Mouse (Mus musculus): ENCODE measurements around the gene Arid3a. TPM values are rescaled to one million over a fixed set of nuclear protein-coding genes. Genes with fewer than 3 reads are reported as not detected.

Gene Arid3a
- 5.1 and 5.4 TPM in 2 replicates for polyA plus RNA-seq (2014; fragmentation: Nextera tagmentation; extraction: Ambion mirVana)

- no peak for TF ChIP-seq CTCF (IDR thresholded peaks at IDR 0.05; ENCODE audit: low read depth)
- peaks cover 12% of the 10 kb centered on the region for H3K36me3 ChIP-seq (ENCODE audit: insufficient read depth)
- peak within 1 kb of the TSS; percentile 94 for H3K4me3 ChIP-seq (ENCODE audit: low read depth, low read length)
- peaks cover 8% of the 10 kb centered on the region for H3K4me1 ChIP-seq (ENCODE audit: insufficient read depth)
- WGBS = under 1% methylated on average over 63 of the region's 63 CpGs
- no peaks in the 10 kb centered on the region for H3K9me3 ChIP-seq (ENCODE audit: low read depth, low read length)
- H3K4me2 ChIP-seq = peak within 1 kb of the TSS; percentile 98
- H3K27ac ChIP-seq (ENCODE audit: low read depth) = peak within 1 kb of the TSS; percentile 97
- peak; percentile 96 for DNase-seq
- peak; percentile 68 for ATAC-seq (ENCODE audit: insufficient read depth)
- H3K9ac ChIP-seq = peak within 1 kb of the TSS; percentile 87
- H3K27me3 ChIP-seq (ENCODE audit: insufficient read depth, low read length) = peaks cover 18% of the 10 kb centered on the region
These were observed at the start of gene Arid3a for GRCm38 (mm10) chr10:79926491-79927323. Gene Arid3a, plus strand, starts transcription at chr10:79927043.

DNA sequence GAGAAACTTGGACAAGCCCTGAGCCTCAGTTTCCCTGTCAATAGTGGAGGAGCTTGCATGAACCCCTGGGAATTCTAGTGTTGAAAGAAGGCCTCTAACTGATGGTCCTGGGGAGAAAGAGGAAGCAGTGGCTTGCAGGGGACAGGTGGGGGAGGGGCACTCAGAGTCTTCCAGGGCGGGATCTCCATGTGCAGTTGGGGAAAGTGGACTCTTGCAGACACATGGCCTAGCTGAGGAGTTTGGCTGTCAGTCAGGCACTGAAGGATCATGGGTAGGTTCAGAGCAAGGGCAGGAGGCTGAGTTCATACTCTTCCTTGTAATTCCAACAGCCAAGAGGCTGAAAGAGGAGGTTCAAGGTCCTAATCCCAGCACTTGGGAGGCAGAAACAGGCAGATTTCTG lies 49.7 kb upstream of the Arid3a start:
- peaks cover 4% of the 10 kb centered on the region for H3K4me1 ChIP-seq (ENCODE audit: insufficient read depth)
- no peak overlapping the region for H3K9ac ChIP-seq
- H3K9me3 ChIP-seq (ENCODE audit: low read depth, low read length) = no peaks in the 10 kb centered on the region
- DNase-seq (no peak), ATAC-seq (ENCODE audit: insufficient read depth) (no peak)
- H3K27ac ChIP-seq (ENCODE audit: low read depth) = no peak overlapping the region
- H3K4me2 ChIP-seq = no peak overlapping the region
- 23% methylated on average over 1 of the region's 1 CpGs for WGBS
- H3K36me3 ChIP-seq (ENCODE audit: insufficient read depth) = no peaks in the 10 kb centered on the region
- H3K27me3 ChIP-seq (ENCODE audit: insufficient read depth, low read length) = no peaks in the 10 kb centered on the region
- TF ChIP-seq CTCF (IDR thresholded peaks at IDR 0.05; ENCODE audit: low read depth) = no peak
- no peak overlapping the region for H3K4me3 ChIP-seq (ENCODE audit: low read depth, low read length)

- peaks cover 8% of the 10 kb centered on the region for H3K4me1 ChIP-seq (ENCODE audit: insufficient read depth)
- no peak overlapping the region for H3K4me3 ChIP-seq (ENCODE audit: low read depth, low read length)
- 0 out of 2 replicates have a peak, but pooled peaks cover under 1% of the 10 kb centered on the region for H3K27me3 ChIP-seq (ENCODE audit: insufficient read depth, low read length)
- no peak overlapping the region for H3K9ac ChIP-seq
- ATAC-seq (ENCODE audit: insufficient read depth) = no peak
- no peaks in the 10 kb centered on the region for H3K36me3 ChIP-seq (ENCODE audit: insufficient read depth)
- WGBS = 48% methylated on average over 12 of the region's 12 CpGs
- H3K27ac ChIP-seq (ENCODE audit: low read depth) = no peak overlapping the region
- no peaks in the 10 kb centered on the region for H3K9me3 ChIP-seq (ENCODE audit: low read depth, low read length)
- DNase-seq = no peak
- H3K4me2 ChIP-seq = no peak overlapping the region
- no peak for TF ChIP-seq CTCF (IDR thresholded peaks at IDR 0.05; ENCODE audit: low read depth)
These were observed 49.1 kb upstream of the Arid3a start for GRCm38 (mm10) chr10:79877757-79878156.

GRCm38 (mm10) chr10:79879527-79879926 lies 47.3 kb upstream of the Arid3a start:
- TF ChIP-seq CTCF (IDR thresholded peaks at IDR 0.05; ENCODE audit: low read depth) = no peak
- no peak for ATAC-seq (ENCODE audit: insufficient read depth)

DNA sequence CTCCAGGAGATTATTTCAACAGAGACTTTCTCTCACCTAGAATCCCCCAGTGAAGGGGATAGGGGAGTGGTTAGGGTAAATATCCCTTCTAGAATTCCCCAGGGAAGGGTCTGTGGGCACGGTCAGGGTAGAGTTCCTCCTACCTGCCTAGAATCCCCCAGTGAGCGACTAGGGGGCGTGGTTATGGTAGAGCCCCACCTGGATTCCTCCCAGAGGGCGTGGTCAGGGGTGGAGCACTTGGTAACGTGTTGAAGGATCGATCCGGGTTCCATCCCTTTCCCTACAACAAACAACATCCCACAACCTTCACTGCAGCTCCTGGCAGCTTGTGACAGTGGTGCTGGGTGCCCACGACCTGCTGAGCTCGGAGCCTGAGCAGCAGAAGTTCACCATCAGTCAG lies 46.1 kb upstream of the Arid3a start:
- DNase-seq = peak; percentile 40
- 0 out of 2 replicates have a peak overlapping the region, but pooled peaks have one; percentile 2 for H3K4me3 ChIP-seq (ENCODE audit: low read depth, low read length)
- H3K36me3 ChIP-seq (ENCODE audit: insufficient read depth) = no peaks in the 10 kb centered on the region
- no peaks in the 10 kb centered on the region for H3K9me3 ChIP-seq (ENCODE audit: low read depth, low read length)
- no peak for TF ChIP-seq CTCF (IDR thresholded peaks at IDR 0.05; ENCODE audit: low read depth)
- no peak overlapping the region for H3K9ac ChIP-seq
- H3K27ac ChIP-seq (ENCODE audit: low read depth) = no peak overlapping the region
- ATAC-seq (ENCODE audit: insufficient read depth) = no peak
- 18% methylated on average over 9 of the region's 9 CpGs for WGBS
- H3K4me1 ChIP-seq (ENCODE audit: insufficient read depth) = peaks cover 8% of the 10 kb centered on the region; the same call in 1 of the 2 replicates
- peak overlapping the region; percentile 19; the same call in 1 of the 2 replicates for H3K4me2 ChIP-seq
- 0 out of 2 replicates have a peak, but pooled peaks cover 7% of the 10 kb centered on the region for H3K27me3 ChIP-seq (ENCODE audit: insufficient read depth, low read length)

More at GRCm38 (mm10) chr10:79879527-79879926, 47.3 kb upstream of the Arid3a start:
- Histone ChIP-seq H3K27ac (ENCODE audit: low read depth) (no peak overlapping the region), H3K4me3 (ENCODE audit: low read depth, low read length) (no peak overlapping the region), H3K27me3 (ENCODE audit: insufficient read depth, low read length) (0 out of 2 replicates have a peak, but pooled peaks cover 7% of the 10 kb centered on the region), H3K9ac (no peak overlapping the region), H3K9me3 (ENCODE audit: low read depth, low read length) (no peaks in the 10 kb centered on the region), H3K4me1 (ENCODE audit: insufficient read depth) (peaks cover 8% of the 10 kb centered on the region; the same call in 1 of the 2 replicates), H3K4me2 (no peak overlapping the region), H3K36me3 (ENCODE audit: insufficient read depth) (no peaks in the 10 kb centered on the region)
- no peak for DNase-seq
- 19% methylated on average over 3 of the region's 3 CpGs for WGBS

DNA sequence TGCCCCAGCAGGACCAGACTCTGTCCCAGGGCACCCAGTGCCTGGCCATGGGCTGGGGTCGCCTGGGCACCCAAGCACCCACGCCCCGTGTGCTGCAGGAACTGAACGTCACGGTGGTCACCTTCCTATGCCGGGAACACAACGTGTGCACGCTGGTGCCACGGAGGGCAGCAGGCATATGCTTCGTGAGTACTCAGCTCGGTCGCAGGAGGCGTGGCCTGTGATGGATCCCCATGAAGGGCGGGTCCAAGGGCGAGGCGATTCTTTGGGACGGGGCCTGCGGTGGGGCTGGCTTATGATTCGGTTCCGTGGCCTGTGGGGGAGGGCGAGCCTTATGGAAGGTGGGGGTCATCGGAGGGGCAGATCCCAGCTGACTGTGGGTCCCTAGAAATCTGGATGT lies 44.9 kb upstream of the Arid3a start:
- H3K4me3 ChIP-seq (ENCODE audit: low read depth, low read length) = no peak overlapping the region; the same call in 1 of the 2 replicates
- H3K36me3 ChIP-seq (ENCODE audit: insufficient read depth) = no peaks in the 10 kb centered on the region
- DNase-seq (peak; percentile 51), ATAC-seq (ENCODE audit: insufficient read depth) (0 out of 2 replicates have a peak, but pooled peaks have one; percentile 8)
- 0 out of 2 replicates have a peak, but pooled peaks cover 7% of the 10 kb centered on the region for H3K27me3 ChIP-seq (ENCODE audit: insufficient read depth, low read length)
- peaks cover 8% of the 10 kb centered on the region; the same call in 1 of the 2 replicates for H3K4me1 ChIP-seq (ENCODE audit: insufficient read depth)
- 7% methylated on average over 22 of the region's 22 CpGs for WGBS
- H3K4me2 ChIP-seq = peak overlapping the region; percentile 57
- H3K27ac ChIP-seq (ENCODE audit: low read depth) = no peak overlapping the region
- H3K9ac ChIP-seq = peak overlapping the region; percentile 42
- no peaks in the 10 kb centered on the region for H3K9me3 ChIP-seq (ENCODE audit: low read depth, low read length)
- TF ChIP-seq CTCF (IDR thresholded peaks at IDR 0.05; ENCODE audit: low read depth) = no peak
